Mouse (Mus musculus) lung, postnatal 10 days (tissue): ENCODE measurements at regions not wholly inside any gene's neighbourhood (a gene's known extent, or its start where the extent isn't known, plus 50 kb on each side); places are given as distances from the start of the nearest gene placed in this dataset.

Experiments
- DNase-seq: peaks from one replicate; pipeline ENCODE4 v3.0.0; 2021

DNA sequence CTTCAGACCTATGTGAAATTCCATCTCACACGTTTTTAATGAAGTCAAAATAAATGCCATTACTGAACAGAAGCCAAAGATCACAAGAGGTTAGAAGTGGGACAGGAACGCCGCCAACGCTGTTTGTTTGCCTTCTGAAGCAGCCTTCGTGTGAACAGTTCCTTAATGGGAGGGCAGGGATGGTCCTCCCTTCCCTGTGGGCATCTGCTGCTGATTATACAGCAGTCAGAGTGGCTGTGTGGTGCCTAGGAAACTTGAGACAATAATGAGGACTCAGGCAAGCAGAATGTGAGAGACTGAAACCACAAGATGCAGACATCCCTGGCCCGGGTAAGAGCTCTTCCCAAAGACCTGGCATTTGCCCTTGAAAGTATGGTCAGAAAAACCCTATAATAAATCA, 164.3 kb downstream of the Cxcl12 start:
- DNase-seq: no peak

DNA sequence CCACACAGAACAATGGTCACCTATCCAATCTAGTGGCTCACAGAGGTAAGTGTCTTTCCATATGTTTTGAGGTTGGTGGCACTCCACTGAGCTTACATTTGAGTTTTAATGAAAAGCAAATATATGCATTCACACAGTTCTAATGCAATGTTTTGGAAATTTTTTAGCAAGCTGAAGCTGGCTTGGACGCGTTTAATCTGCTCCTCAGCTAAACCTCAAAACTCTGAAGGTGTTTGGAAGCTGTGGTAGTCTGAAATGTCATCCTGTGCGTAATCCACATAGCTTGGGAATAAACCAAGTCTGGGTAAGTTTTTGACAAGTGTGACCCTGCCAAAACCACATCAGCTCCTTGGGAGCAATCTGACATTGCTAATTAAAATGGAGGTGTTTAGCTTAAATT, 173.8 kb downstream of the Cxcl12 start:
- no peak for DNase-seq

DNA sequence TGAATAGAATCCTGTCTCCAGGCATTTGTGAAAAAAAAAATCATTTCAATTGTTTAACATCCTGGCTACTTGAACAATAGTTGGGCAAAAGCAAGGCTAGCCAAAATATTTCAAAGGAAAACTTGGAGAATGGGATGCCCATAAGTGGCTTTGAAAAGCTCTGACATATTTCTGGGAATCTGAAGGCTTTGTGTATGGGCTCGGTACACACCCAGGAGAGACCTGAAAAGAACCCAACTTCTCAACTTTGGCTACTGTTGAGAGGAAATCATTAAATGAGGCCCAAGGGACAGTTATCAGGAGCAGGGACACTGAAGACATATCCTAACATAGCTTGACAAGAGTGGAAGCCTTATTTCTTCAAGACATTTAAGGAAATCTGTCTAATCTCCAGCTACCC, 179.0 kb downstream of the Cxcl12 start:
- DNase-seq: no peak

DNA sequence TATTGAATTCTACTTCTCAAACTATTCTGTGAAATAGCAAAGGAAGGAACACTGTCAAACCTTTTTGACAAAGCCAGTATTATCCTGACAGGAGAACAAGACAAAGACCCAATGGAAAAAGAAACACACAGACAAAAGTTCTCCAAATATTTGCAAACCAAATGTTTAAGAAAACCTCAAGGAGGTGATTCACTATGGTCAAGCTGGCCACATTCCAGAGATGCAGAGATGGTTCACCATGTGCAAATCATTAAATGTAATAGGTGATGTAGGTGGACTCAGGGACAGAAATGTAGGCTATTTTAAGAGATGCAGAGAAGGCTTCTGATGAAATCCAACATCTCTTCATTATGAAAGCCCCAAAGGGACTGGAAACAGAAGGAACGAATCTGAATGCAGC, 183.5 kb downstream of the Cxcl12 start:
- DNase-seq: no peak

DNA sequence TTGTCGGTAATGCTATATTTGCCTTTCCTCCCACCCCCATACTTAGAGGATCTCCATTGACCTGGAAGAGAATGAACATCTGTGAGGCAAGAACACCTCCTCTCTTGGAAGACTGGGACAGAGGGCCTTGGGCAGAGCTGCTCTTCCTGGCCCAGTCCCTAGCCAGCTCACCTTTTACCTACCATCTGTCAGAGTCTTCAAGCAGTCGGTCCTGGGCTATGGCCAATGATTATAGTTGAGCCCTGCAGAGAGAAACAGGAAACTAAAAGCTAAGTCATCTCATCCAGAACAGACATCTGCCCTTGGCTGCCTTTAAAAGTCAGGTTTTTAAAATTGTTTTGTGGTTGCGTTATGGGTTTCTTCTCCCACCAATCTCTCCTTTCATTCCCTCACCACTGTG, 184.8 kb downstream of the Cxcl12 start:
- DNase-seq: no peak

DNA sequence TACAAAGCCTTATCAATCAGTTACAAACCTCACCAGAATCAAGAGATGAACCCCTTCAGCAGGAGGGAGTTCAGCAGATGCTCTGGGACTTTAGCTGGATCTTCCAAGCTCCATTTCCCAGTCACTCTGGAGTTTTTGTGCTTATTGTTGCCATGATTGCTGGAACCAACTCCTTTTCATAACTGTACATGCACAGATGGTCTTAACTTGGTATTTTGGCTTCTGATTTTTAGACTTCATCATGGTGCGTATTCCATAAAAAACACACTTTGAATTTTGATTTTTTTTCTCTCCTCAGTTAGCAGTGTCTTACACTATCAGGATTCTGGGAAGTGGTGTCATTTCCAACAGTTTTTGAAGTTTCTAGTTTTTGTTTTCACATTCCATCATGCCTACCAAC, 187.8 kb downstream of the Cxcl12 start:
- no peak for DNase-seq

DNA sequence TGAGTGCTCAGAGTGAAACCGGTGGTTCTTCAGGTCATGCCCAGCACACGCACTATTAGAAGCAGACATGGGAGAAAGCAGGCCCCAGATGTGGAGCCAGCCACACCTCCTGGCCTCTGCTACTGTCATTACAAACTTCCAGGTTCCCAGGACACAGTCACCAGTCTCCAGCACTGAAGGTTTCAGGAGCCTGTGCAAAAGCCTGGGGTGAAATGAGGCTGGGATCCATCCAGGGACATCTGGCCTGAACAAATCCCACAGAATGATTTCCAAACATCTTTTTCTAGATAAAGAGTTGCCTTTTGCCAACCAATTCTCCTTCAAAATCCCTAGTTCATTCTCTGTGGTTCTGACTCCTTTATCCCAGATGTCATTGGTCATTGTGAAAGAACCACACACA, 191.1 kb downstream of the Cxcl12 start:
- no peak for DNase-seq

DNA sequence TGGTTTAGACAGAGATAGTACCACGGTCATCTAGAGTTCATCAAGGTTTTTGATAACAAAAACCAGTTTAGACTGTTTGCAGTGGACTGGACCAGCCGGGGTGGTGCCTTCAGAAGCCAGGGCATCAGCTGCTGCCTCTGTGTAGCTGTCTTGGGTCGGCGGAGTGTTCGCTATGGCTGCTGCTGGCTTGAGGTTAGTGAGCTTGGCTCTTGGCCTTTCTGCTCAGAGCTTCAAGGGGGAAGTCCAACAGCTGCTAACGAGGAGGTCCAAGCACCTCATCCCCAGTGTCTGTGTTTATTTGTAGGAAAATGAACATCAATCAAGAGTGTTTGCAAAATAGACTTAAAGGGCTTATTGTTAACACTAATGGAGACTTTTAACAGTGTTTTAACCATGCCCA, 198.2 kb downstream of the Cxcl12 start:
- peak; percentile 49 for DNase-seq

DNA sequence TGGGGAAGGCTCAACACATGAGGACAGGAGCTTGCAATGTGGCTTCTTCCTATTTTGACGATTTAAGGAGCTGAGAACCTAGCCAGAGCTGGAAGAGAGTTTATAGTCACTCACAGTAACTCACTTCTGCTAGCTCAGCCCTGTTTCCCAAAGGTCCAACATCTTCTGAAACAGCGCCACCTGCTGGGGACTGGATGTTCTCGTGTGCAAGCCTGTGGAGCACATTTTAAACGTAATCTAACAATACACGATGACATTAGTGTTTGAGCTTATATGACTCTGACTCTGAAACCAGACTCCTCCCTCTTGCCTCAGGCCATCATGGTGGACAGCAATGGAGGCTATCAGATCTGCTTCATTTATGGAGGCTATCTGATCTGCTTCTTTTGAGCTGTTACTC, 207.7 kb downstream of the Cxcl12 start:
- DNase-seq: no peak

DNA sequence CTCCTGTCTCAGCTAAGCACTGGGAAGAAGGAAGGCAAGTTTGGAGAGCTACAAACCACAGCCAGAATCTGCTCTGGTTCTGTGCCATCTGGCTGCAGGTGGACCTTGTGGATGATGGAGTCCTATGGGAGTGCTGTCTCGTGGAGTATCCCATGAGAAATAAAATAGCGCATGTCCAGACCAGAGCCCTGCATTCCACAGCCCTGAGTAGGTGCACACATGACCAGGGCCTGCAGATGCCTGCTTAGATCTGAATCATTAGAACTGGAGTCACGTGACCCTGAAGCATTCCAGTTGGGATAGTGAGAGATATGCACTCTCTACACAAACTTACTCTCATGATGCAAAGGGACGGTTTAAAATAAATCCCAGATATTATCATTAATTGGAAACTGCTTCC, 211.6 kb downstream of the Cxcl12 start:
- DNase-seq: no peak

DNA sequence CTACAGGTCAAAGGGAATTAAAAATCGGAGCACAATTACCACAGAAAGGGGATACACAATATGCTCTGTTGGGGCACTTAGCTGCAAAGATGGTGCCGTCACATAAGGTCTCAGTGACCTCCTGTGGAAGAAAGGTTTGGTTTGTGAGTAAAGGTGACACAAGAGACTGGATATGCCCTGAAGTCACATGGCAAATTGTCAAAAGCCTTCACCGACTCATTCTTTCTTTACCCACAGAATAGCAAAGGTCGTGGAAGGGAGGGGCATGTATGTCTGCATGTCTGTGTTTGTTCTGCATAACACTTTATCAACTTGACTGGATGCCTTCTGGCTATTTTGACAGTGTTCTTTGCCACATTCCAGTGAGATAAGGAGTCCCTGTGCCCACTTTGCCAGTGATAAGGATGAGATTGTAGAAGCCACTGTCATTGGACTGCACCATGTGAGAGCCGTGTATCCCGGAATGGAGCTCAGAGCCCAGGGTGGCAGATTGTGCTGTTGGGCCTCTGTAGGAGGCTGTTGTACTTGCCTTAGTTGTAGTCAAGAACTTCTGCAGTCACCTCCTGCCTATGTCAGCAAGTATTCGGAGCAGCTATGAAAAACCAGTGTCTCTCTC, 222.0 kb downstream of the Cxcl12 start:
- DNase-seq: no peak

DNA sequence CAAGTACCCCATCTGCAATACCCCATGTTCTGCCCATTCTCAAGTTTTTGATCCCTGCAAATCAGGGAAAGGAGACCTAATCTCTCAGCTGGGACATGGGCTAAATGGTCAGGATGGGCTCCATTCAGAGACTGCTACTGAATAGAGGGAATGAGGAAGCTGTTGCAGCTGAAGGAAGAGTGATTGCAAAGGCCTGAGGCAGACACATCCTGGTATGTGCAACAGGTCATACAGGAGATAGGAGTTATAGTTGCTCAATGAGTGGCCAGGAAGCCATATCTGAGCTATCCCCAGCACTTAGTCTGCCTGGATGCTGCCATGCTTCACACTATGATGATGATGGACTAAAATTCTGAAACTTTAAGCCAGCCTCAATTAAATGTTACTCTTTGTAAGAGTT, 225.1 kb downstream of the Cxcl12 start:
- DNase-seq: no peak

DNA sequence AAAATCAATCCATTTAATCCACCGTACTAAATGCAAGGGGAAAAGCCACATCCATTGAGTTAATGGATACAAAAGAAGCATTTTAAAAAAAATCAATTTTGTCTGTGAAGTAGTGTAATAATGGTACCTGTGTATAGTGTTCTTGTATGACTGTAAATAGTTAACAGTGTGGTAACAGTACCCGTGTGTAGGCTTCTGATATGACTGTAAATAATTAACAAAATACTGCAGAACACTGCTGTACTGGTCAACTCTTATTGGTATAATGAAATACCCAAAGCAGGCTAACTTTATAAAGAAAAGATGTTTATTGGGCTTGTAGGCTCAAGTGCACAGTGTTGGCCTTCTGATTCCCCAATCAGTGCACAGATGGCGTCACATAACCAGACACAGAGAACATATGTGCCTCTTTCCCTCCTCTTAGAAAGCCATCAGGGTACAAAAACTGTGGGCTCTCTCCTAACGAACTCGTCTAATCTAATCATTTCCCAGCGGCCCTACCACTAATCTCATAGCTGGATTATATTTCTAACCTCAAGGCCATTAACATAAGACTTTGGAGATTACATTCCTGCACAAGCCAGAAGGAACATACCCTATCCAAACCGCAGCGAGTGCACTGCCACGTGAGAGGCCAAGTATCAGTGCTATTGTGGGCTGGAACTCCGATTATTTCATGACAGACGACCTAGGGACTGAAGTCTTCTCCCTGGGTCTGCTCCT, 237.4 kb downstream of the Cxcl12 start:
- no peak for DNase-seq

DNA sequence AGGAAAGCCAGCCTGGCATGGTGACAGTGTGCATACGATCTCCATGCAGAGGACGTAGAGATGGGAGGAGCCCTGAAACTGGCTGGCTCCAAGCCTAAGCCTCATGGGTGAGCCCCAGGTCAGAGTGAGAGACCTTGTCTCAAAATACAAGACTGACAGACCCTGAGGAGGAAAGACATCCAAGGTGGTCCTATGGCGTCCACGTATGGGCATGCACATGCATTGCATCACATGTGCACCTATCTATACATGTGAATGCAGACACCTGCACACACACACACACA, 237.9 kb downstream of the Cxcl12 start:
- DNase-seq: no peak

DNA sequence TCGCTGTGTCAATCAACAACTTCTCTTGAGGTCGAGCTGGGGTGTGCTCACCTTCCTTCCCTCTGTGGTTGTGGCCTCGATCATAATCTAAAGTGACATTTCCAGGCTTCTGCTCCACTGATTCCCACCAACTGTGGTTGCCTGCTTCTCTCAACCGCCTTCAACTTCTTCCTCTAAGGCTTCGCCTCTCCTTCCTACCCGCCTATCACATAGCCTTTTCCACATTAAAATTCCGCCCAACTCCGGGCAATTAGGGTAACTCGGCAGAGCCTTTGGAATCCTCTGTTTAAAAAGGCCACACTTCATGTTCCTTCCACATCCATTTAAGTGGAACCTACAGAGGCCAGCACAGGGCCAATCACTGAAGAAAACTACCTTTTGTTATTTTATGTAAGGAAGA, 238.4 kb downstream of the Cxcl12 start:
- no peak for DNase-seq

DNA sequence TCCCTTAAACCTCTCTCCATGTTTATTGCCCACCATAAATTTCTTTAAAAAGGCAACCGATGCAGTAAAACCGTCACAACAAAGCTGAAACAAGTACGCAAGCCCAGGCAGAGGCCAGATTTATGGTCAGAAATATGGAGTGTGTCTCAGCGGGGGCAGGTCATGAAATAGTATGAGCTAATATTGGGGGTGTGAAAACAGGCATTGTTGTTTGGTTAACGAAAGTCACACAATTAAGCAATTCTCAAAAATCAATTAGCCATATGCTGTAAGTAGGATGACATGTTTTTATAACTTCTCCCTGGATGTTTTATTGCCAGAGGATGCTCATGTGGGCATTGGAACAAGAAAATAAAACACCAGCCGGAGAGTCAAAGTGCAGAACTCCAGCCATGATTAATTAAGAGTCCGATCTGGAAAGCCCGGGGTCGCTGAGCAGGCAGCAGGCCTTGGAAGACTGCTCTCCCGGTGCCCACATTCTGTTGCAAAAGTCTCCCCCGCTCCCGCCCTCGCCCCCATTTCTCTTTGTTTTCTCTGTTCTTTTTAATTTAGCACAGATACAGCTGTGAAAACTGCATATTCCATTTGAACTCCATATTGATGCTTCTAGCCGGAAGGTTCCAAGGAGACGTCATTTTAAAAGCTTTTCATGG, 239.0 kb downstream of the Cxcl12 start:
- no peak for DNase-seq

DNA sequence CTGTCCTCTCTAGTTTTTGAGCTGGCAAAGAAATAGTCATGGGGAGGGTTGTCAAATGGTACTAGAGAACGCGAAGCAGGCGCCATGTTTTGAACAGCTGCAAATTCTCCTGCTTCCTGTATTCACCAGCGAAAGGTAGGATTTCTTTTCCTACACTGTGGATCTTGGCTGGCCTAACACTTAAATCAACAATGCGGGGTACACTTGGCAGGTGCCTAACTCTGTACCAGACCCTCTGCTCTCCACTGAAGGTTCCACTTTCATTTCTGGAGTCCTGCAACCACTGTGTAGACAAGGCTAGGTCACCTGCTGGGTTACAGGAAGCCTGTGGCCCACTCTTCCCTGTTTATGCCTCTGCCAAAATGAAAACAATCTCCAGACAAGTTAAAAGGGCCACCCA, 239.6 kb downstream of the Cxcl12 start:
- no peak for DNase-seq

DNA sequence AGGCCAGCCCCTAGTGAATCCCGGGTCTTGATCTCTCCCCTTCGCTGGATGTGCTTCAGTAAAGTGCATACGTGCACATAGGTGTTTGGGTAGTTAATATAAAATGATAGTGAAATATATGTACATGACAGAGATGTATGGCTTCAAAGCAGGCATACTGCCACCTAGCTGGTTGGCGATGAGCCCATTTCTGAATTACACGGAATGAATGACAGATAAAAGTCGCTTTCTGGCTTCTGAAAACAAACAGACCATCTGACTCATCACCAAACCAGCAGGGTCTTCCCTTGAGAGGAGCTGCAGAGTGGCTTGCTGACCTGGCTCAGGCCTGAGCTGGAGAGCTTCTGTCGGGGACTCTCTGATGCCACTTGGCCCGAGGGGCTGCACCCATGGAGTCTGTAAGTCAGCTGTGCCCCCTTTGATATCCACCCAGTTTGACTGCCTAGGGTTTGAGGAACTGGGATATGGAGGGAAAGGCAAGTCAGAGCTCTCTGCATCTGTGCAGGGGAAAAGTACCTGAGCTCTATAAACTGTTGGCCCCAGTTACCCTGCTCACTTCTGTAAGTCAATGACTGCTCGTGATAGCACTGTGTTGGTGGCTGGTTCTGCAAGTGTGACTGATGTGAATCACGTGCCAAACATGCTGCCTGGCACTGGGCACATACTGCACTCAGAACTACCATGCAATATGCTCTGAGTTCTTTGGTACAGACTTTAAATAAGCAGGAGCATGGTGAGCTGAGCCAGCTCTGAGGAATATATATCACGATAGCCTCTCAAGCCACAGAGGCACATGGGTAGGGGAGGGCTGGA, 240.8 kb downstream of the Cxcl12 start:
- DNase-seq: no peak

DNA sequence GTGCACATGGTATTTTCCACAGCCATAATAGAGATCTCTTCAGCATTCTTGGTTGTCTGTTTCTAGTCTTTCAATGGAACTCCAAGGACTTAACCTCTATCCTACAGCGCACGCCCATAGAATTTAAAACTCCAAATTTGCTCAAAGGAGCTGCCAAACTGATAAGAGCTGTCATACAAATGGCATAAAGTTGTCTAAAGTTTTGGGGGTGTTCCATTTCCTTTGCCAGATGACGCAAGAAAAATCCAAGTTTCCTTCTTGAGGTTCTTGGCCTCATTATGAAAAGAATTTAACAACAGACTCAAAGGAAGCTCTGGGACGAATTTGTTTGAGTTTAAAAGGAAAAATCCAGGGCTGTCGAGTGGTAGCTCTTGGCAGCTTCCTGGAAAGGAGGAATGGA, 246.6 kb downstream of the Cxcl12 start:
- no peak for DNase-seq

DNA sequence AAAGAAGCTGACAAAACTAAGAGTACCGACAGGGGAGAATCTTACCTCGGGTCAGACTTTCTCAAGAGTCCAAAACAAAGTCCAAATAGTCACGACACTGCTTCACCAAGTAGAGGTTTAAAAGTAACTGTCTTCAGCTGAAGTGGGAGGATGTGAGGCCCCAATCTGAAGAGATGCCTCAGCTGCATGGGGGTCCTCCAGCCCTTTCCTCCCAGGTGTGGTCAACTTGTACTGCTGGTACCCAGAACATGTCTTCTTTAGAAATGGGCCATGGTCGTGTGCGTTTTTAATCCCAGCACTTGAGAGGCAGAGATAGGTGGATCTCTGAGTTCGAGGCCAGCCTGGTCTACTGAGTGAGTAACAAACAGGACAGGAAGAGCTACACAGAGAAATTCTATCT, 247.6 kb downstream of the Cxcl12 start:
- no peak for DNase-seq

DNA sequence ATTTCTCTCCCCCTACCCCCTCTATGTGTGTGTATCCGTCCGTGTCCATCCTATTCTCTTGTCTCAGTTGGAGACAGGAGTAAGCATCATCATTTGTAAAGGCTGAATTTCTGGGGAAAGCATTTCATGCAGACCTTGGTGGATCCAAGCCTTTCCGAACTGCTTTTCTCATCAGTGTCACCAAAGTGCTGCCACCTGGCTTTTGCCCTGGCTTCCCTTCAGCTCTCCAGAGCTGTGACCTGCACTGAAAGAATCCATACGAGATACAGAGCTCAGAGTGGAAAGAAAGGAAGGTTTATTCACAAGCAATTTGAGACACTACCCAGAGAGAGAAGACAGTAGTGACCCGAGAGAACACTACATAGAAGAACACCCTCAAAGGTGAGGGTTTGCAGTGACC, 248.1 kb downstream of the Cxcl12 start:
- DNase-seq: no peak

DNA sequence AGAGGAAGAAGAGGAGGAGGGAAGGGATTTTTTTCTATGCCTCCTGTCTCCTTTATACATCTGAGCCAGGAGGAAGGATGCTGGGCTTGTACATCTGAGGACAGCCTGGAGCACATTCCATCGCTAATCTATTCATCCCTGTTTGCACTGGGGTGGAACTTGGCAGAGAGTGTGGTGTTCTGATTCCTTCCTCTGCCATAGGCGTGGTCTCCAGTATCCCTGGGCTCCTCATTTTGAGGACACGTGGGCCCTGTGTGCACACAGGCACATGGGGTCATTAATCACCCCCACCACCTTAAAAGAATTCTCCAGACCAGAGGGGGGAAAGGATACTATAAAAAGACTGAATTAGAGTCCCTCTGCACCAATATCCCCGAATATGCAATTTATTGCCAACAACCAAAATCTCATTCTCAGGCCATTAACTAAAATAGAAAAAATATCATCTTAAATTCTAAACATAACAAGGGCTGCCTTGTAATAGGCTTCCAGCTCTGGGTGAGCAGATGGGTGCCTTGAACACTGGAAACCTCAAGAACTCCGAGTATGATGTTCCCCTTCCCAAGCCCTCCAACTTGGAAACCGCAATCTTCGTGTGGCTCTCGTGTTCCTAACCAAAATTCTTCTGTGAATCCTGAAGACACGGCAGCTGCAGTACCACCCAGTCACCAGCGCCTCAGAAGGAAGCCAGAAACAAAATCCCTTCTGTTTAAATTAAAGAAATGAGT, 254.7 kb downstream of the Cxcl12 start:
- no peak for DNase-seq

DNA sequence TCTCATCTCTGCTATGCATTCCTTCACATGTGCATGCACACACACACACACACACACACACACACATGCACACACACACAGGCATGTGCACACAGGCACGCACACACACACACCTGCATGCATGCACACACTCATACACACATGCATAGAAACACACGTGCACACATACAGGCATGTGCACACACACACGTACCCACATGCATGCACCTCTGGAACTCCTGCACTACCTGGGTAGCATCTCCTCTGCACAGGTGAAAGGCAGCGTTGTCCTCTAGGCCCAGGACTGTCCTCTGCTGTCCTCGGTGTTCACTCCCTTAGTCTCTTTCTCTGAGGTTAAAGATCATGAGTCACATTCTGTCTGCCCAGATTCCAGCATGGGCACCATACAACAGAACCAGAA, 258.0 kb downstream of the Cxcl12 start:
- DNase-seq: no peak
